Mouse (Mus musculus) embryonic fibroblast, embryonic 13.5 days (primary cell): ENCODE measurements around the gene Clmn. TPM values are rescaled to one million over a fixed set of nuclear protein-coding genes. Genes with fewer than 3 reads are reported as not detected.

Source experiments
- H3K27ac ChIP-seq: 2 replicates; pipeline ENCODE4 v1.5.1; 2012; ENCODE audit warnings: low read length, control low read depth, inconsistent platforms; ENCODE audit not compliant: insufficient read depth
- H3K4me1 ChIP-seq: 2 replicates; pipeline ENCODE4 v1.6.1; 2011; ENCODE audit warnings: low read length; ENCODE audit not compliant: control insufficient read depth, insufficient read depth
- H3K4me3 ChIP-seq: 2 replicates; pipeline ENCODE4 v1.5.1; 2011; ENCODE audit warnings: mild to moderate bottlenecking, control low read depth, low read length; ENCODE audit not compliant: insufficient read depth
- CTCF ChIP-seq: IDR thresholded peaks from 2 replicates; pipeline ENCODE4 v1.5.1; 2011; ENCODE audit warnings: mild to moderate bottlenecking, control low read depth, low read length, moderate library complexity, borderline replicate concordance; ENCODE audit not compliant: insufficient read depth
- POLR2A ChIP-seq: IDR thresholded peaks from 2 replicates; pipeline ENCODE4 v1.6.1; 2011; ENCODE audit warnings: low read depth, mild to moderate bottlenecking, control low read depth, low read length, moderate library complexity
- polyA plus RNA-seq: library from polyadenylated mRNA; stranded (reverse); fragments of >200 nt; gene quantifications from 2 replicates; pipeline ENCODE4 v1.2.4, GENCODE M21; 2011; ENCODE audit warnings: low read depth; ENCODE audit not compliant: missing spikeins, insufficient read length

The Clmn gene
- polyA plus RNA-seq, 1 experiment, result 6.4 TPM

- Histone ChIP-seq H3K4me3 (no peak overlapping the region), H3K4me1 (peaks cover 6% of the 10 kb centered on the region; the same call in 1 of the 2 replicates), H3K27ac (no peak overlapping the region)
- TF ChIP-seq POLR2A (no peak), CTCF (no peak)
Measured at GRCm38 (mm10) chr12:104748946-104749345, 115.9 kb downstream of the Clmn start.

- Histone ChIP-seq H3K27ac (no peak overlapping the region), H3K4me3 (no peak overlapping the region), H3K4me1 (peaks cover 6% of the 10 kb centered on the region; the same call in 1 of the 2 replicates)
- TF ChIP-seq POLR2A (no peak), CTCF (no peak)
Measured at GRCm38 (mm10) chr12:104747252-104747651, 117.6 kb downstream of the Clmn start.

- no peak overlapping the region for H3K27ac ChIP-seq
- TF ChIP-seq POLR2A (no peak), CTCF (no peak)
- H3K4me3 ChIP-seq, result no peak overlapping the region
- peaks cover 6% of the 10 kb centered on the region; the same call in 1 of the 2 replicates for H3K4me1 ChIP-seq
Measured at GRCm38 (mm10) chr12:104746601-104747000, 118.3 kb downstream of the Clmn start.

GRCm38 (mm10) chr12:104743687-104744086 lies 121.2 kb downstream of the Clmn start:
- H3K4me3 ChIP-seq, result no peak overlapping the region
- H3K4me1 ChIP-seq, result no peaks in the 10 kb centered on the region; the same call in 1 of the 2 replicates
- no peak for TF ChIP-seq POLR2A
- no peak overlapping the region for H3K27ac ChIP-seq

GRCm38 (mm10) chr12:104742247-104742646 lies 122.6 kb downstream of the Clmn start:
- Histone ChIP-seq H3K4me3 (no peak overlapping the region), H3K4me1 (no peaks in the 10 kb centered on the region; the same call in 1 of the 2 replicates), H3K27ac (no peak overlapping the region)
- TF ChIP-seq POLR2A (no peak), CTCF (no peak)

GRCm38 (mm10) chr12:104740841-104741787 lies 123.8 kb downstream of the Clmn start:
- no peak overlapping the region for H3K27ac ChIP-seq
- no peak for TF ChIP-seq POLR2A
- TF ChIP-seq CTCF, result no peak
- no peak overlapping the region for H3K4me3 ChIP-seq
- no peaks in the 10 kb centered on the region; the same call in 1 of the 2 replicates for H3K4me1 ChIP-seq

- no peak for TF ChIP-seq POLR2A
- TF ChIP-seq CTCF, result no peak
- Histone ChIP-seq H3K4me1 (no peaks in the 10 kb centered on the region; the same call in 1 of the 2 replicates), H3K4me3 (no peak overlapping the region), H3K27ac (no peak overlapping the region)
Measured at GRCm38 (mm10) chr12:104738931-104739330, 125.9 kb downstream of the Clmn start.

- H3K27ac ChIP-seq, result no peak overlapping the region
- H3K4me1 ChIP-seq, result no peaks in the 10 kb centered on the region; the same call in 1 of the 2 replicates
- no peak overlapping the region for H3K4me3 ChIP-seq
- TF ChIP-seq CTCF (no peak), POLR2A (no peak)
Measured at GRCm38 (mm10) chr12:104738446-104738845, 126.4 kb downstream of the Clmn start.

GRCm38 (mm10) chr12:104737666-104738065 lies 127.2 kb downstream of the Clmn start:
- Histone ChIP-seq H3K27ac (no peak overlapping the region), H3K4me1 (no peaks in the 10 kb centered on the region; the same call in 1 of the 2 replicates), H3K4me3 (no peak overlapping the region)
- TF ChIP-seq POLR2A, result no peak
- TF ChIP-seq CTCF, result no peak

GRCm38 (mm10) chr12:104735993-104736395 lies 128.9 kb downstream of the Clmn start:
- Histone ChIP-seq H3K4me1 (no peaks in the 10 kb centered on the region), H3K27ac (no peak overlapping the region), H3K4me3 (no peak overlapping the region)
- TF ChIP-seq CTCF, result no peak
- TF ChIP-seq POLR2A, result no peak
